Mouse (Mus musculus): ENCODE data around the gene Atf7ip2. TPM values are rescaled to one million over a fixed set of nuclear protein-coding genes. Genes with fewer than 3 reads are reported as not detected.

The Atf7ip2 gene
- 0.17 and 0.26 TPM in 2 replicates for polyA plus RNA-seq (2015; fragmentation: Nextera tagmentation; extraction: Ambion mirVana)

DNA sequence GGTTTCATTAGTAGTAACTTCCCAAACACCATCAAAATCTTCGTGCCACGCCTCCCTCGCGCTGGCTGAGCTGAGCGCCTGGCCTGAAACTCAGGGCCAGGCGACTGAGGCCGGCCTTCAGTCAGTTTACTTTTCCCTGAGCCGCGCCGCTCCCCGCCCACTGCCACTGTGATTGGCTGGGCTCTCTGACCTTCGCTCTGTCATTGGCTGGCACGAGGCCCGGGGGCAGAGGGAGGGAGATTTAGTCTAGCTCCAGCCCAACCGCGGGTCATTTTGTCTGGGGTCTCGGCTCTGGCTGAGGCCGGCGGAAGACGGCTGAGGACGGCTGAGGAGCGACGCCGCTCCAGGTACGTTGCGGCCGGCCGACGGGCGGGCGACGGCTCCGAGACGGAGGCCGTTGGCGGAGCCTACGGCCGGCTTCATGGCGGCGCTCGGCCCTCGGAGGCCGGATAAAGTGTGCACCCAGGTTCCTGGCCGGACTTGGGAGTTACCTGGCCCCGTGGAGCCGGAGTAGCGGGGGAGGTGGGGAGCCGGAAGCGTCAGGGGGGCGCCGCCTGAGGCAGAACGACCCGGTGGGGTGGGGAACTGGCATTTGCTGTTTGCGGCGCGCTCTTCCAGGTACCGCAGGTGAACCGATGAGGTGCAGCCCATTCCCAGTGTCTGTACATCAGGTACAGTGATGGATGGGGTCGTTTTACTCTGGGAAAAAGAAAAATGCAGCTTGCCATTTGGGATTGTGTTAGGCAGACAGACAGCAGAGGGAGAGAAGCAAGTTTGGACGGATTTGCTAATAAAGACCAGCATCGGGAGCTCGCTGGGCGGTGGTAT lies at the start of gene Atf7ip2:
Atf7ip2 (plus strand) TSS at position 34 of the 828 bp plus-strand sequence.

GRCm38 (mm10) chr16:10170005-10170404 lies 22.5 kb upstream of the Atf7ip2 start, which contains the start of gene Rpl39l:
Rpl39l (plus strand) TSS chr16:10170226.

Small RNA genes lying within 50 kb of the gene (microRNA-seq; reads per million reads assigned to microRNA genes)
- gene Gm22932 = 0 reads per million in 2 experiments

Other genes with a start within 250 kb of the Atf7ip2 start
- gene Grin2a, start 197.2 kb upstream of the Atf7ip2 start, polyA plus RNA-seq (2015; fragmentation: Nextera tagmentation; extraction: Ambion mirVana) = 0.04 and 0.19 TPM in 2 replicates
- 1.9 and 4.6 TPM in 2 replicates for gene Rpl39l, start 22.5 kb upstream of the Atf7ip2 start, polyA plus RNA-seq (2015; fragmentation: Nextera tagmentation; extraction: Ambion mirVana)
- gene Emp2, start 121.3 kb downstream of the Atf7ip2 start, polyA plus RNA-seq (2015; fragmentation: Nextera tagmentation; extraction: Ambion mirVana) = 24.9 and 25.3 TPM in 2 replicates
- gene Tekt5, start 202.8 kb downstream of the Atf7ip2 start, polyA plus RNA-seq (2015; fragmentation: Nextera tagmentation; extraction: Ambion mirVana) = 7.6 TPM in 2 replicates
- gene Nubp1, start 219.2 kb downstream of the Atf7ip2 start, polyA plus RNA-seq (2015; fragmentation: Nextera tagmentation; extraction: Ambion mirVana) = 17.2 and 17.4 TPM in 2 replicates

Data from skeletal muscle tissue, postnatal 0 days (tissue).